Mouse (Mus musculus): Measurements from ENCODE around the gene Psip1. TPM values are rescaled to one million over a fixed set of nuclear protein-coding genes. Genes with fewer than 3 reads are reported as not detected.

The Psip1 gene
- polyA plus RNA-seq, 3 experiments from 2014 or later: 64.5 to 71.5 (median 67.4) TPM

GRCm38 (mm10) chr4:83417160-83417819 lies 69.0 kb downstream of the Psip1 start, which contains the start of gene Snapc3:
TSS of gene Snapc3 (plus strand) at chr4:83417724.
- ATAC-seq: peak; percentile 99

- no peak for ATAC-seq
Observed at GRCm38 (mm10) chr4:83414241-83414824, 71.9 kb downstream of the Psip1 start.

DNA sequence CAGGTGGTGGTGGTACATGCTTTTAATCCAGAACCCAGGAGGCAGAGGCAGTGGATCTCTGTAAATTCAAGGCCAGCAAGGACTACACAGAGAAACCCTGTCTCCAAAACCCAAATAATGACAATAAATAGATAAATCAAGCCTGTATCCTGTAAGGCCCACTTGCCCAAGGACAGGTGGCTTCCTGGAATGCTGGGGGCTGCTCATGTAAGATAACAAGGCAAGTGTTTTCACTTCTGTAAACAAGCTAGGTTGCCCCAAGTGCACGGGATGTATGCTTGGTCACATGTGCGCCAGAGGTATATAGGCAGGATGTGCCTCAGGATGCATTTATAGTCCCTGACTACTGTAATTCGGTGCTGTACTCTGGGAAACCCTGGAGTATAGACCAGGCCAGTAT lies 74.2 kb downstream of the Psip1 start:
- ATAC-seq: no peak

- ATAC-seq: peak; percentile 32
Observed at GRCm38 (mm10) chr4:83409867-83410505, 76.3 kb downstream of the Psip1 start.

DNA sequence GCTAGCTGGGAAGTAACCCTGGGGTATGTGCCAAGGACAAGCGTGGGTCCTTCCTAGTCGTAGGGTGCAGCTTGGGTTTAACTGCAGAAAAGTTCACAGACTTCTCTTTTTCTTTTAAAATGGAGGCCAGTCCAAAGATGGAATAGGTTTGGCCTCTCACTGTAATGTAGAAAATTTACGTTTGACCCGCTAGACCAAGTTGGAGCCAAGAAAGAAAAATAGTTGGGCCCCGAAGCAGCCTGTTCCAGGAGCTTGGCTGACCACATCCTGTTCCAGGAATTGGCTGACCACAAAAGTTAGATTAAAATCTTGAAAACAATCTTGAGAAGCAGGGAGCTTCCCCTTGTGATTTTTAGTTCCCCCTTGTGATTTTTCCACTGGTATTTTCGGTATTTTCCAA lies 78.6 kb downstream of the Psip1 start:
- no peak for ATAC-seq

Other genes with a start within 250 kb of the Psip1 start
- 100 to 1,000 TPM; 108 to 137 (median 120) TPM for gene Ttc39b, start 162.2 kb downstream of the Psip1 start, polyA plus RNA-seq (2017; shearing (Covaris generic))
- 10 to 100 TPM; 41.9 to 49.3 (median 46.3) TPM for gene Snapc3, start 68.7 kb downstream of the Psip1 start, polyA plus RNA-seq (2017; shearing (Covaris generic))
- 10 to 100 TPM in 2 of 3 experiments, 1 to 10 TPM in 1; 6.4 to 15.4 (median 14.2) TPM for gene Ccdc171, start 39.1 kb upstream of the Psip1 start, polyA plus RNA-seq (2017; shearing (Covaris generic))